Mouse (Mus musculus): ENCODE data around the gene Myl4. TPM values are rescaled to one million over a fixed set of nuclear protein-coding genes. Genes with fewer than 3 reads are reported as not detected.
A peak's percentile ranks its signal among the peaks of the same experiment; 100 is the strongest.
"Not testable (repeated sequence)": the region's sequence is repeated elsewhere in the genome, so short reads cannot be mapped to it uniquely, and the experiment has no call there.

The Myl4 gene
- total RNA-seq, 2 experiments from 2014 or later = 0.68 to 5.9 TPM

- ATAC-seq (replicated peaks; ENCODE audit: low FRiP score, poor library complexity, severe bottlenecking) = no peak
Measured at GRCm38 (mm10) chr11:104568326-104568725, 17.9 kb downstream of the Myl4 start.

- ATAC-seq (replicated peaks; ENCODE audit: low FRiP score, poor library complexity, severe bottlenecking) = not testable (repeated sequence)
Measured at GRCm38 (mm10) chr11:104570515-104570914, 20.1 kb downstream of the Myl4 start.

GRCm38 (mm10) chr11:104571373-104571772 lies 20.9 kb downstream of the Myl4 start:
- ATAC-seq (replicated peaks; ENCODE audit: low FRiP score, poor library complexity, severe bottlenecking) = peak; percentile 78

GRCm38 (mm10) chr11:104572091-104572490 lies 21.6 kb downstream of the Myl4 start:
- no peak for ATAC-seq (replicated peaks; ENCODE audit: low FRiP score, poor library complexity, severe bottlenecking)

- no peak for ATAC-seq (replicated peaks; ENCODE audit: low FRiP score, poor library complexity, severe bottlenecking)
Measured at GRCm38 (mm10) chr11:104572566-104572965, 22.1 kb downstream of the Myl4 start.

GRCm38 (mm10) chr11:104576772-104577612 lies 26.5 kb downstream of the Myl4 start:
- ATAC-seq (replicated peaks; ENCODE audit: low FRiP score, poor library complexity, severe bottlenecking) = no peak

- ATAC-seq (replicated peaks; ENCODE audit: low FRiP score, poor library complexity, severe bottlenecking) = no peak
Measured at GRCm38 (mm10) chr11:104578074-104578473, 27.6 kb downstream of the Myl4 start.

- ATAC-seq (replicated peaks; ENCODE audit: low FRiP score, poor library complexity, severe bottlenecking) = no peak
Measured at GRCm38 (mm10) chr11:104579084-104579483, 28.6 kb downstream of the Myl4 start.

- ATAC-seq (replicated peaks; ENCODE audit: low FRiP score, poor library complexity, severe bottlenecking) = no peak
Measured at GRCm38 (mm10) chr11:104579575-104579974, 29.1 kb downstream of the Myl4 start.

- no peak for ATAC-seq (replicated peaks; ENCODE audit: low FRiP score, poor library complexity, severe bottlenecking)
Measured at GRCm38 (mm10) chr11:104580091-104580490, 29.6 kb downstream of the Myl4 start.

GRCm38 (mm10) chr11:104580606-104581005 lies 30.1 kb downstream of the Myl4 start:
- no peak for ATAC-seq (replicated peaks; ENCODE audit: low FRiP score, poor library complexity, severe bottlenecking)

GRCm38 (mm10) chr11:104581446-104582307 lies 31.2 kb downstream of the Myl4 start:
- no peak for ATAC-seq (replicated peaks; ENCODE audit: low FRiP score, poor library complexity, severe bottlenecking)

- no peak for ATAC-seq (replicated peaks; ENCODE audit: low FRiP score, poor library complexity, severe bottlenecking)
Measured at GRCm38 (mm10) chr11:104582308-104582606, 31.8 kb downstream of the Myl4 start.

- ATAC-seq (replicated peaks; ENCODE audit: low FRiP score, poor library complexity, severe bottlenecking) = no peak
Measured at GRCm38 (mm10) chr11:104582630-104583364, 32.3 kb downstream of the Myl4 start.

GRCm38 (mm10) chr11:104585495-104585894 lies 35.0 kb downstream of the Myl4 start:
- ATAC-seq (replicated peaks; ENCODE audit: low FRiP score, poor library complexity, severe bottlenecking) = no peak

GRCm38 (mm10) chr11:104587904-104588303 lies 37.4 kb downstream of the Myl4 start:
- ATAC-seq (replicated peaks; ENCODE audit: low FRiP score, poor library complexity, severe bottlenecking) = no peak

GRCm38 (mm10) chr11:104588513-104588912 lies 38.0 kb downstream of the Myl4 start:
- ATAC-seq (replicated peaks; ENCODE audit: low FRiP score, poor library complexity, severe bottlenecking) = no peak

- no peak for ATAC-seq (replicated peaks; ENCODE audit: low FRiP score, poor library complexity, severe bottlenecking)
Measured at GRCm38 (mm10) chr11:104589570-104589969, 39.1 kb downstream of the Myl4 start.

GRCm38 (mm10) chr11:104590148-104590547 lies 39.7 kb downstream of the Myl4 start:
- peak; percentile 71 for ATAC-seq (replicated peaks; ENCODE audit: low FRiP score, poor library complexity, severe bottlenecking)

Data from erythroid progenitor cell, adult 5-6 weeks (primary cell).